Comparison of ENCODE assay signal across 13 mouse cellular contexts in the genomic region with DNA sequence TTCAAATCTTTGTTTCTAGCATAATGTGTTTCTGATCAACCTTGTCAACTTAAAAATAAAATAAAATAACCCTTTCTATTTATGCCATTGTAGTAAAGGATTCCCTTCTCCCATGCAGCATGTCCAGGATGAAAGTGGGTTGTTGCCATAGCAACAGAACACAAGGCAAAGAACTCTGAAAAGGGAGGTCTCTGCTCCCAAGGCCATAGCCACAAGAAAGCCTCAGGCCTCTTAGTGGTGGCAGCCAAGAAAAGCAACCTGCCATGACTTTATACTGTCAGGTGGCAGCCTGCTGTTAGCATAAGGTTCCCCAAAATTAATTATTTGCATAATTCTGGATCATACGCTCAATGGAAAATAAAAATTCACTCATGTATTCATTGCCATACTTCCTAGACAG.
DNase-seq lines count a peak whose midpoint lies in the region; ATAC-seq and TF ChIP-seq lines count a peak whose summit lies in the region.
"Had no signal": no experiment of that assay in that cellular context is flagged by ENCODE, and none has a peak within 500 bp of the region (broad histone marks: within the 10 kb centered on the region; RNA-seq: fewer than 3 reads in every experiment).

No protein-coding gene starts in this region.

- H3K9ac ChIP-seq in forebrain, embryonic 13.5 days: no peak overlapping the region
- H3K9ac ChIP-seq in midbrain, embryonic 16.5 days (ENCODE audit: low read depth, low read length): no peak overlapping the region
- H3K9ac ChIP-seq: embryonic facial prominence, embryonic 15.5 days; limb, embryonic 15.5 days had no signal

- H3K4me1 ChIP-seq in forebrain, embryonic 13.5 days: peaks cover 29% of the 10 kb centered on the region
- H3K4me1 ChIP-seq in midbrain, embryonic 16.5 days (ENCODE audit: control insufficient read depth, insufficient read depth, low read length): peaks cover 46% of the 10 kb centered on the region
- H3K4me1 ChIP-seq: limb, embryonic 15.5 days had no signal

- peak overlapping the region; percentile 29; the same call in 1 of the 2 replicates for H3K27ac ChIP-seq in layer of hippocampus, adult 2 months
- H3K27ac ChIP-seq in forebrain, embryonic 13.5 days: no peak overlapping the region
- peak overlapping the region; percentile 72 for H3K27ac ChIP-seq in midbrain, embryonic 16.5 days (ENCODE audit: low read length)
- H3K27ac ChIP-seq: embryonic facial prominence, embryonic 15.5 days; limb, embryonic 15.5 days had no signal

- no peak overlapping the region for H3K4me3 ChIP-seq in layer of hippocampus, adult 2 months
- H3K4me3 ChIP-seq in forebrain, embryonic 13.5 days: no peak overlapping the region
- H3K4me3 ChIP-seq in midbrain, embryonic 16.5 days (ENCODE audit: low read depth, low read length): no peak overlapping the region
- H3K4me3 ChIP-seq: embryonic facial prominence, embryonic 15.5 days; limb, embryonic 15.5 days had no signal

- H3K27me3 ChIP-seq in forebrain, embryonic 13.5 days: no peaks in the 10 kb centered on the region
- H3K27me3 ChIP-seq in midbrain, embryonic 16.5 days (ENCODE audit: control insufficient read depth, insufficient read depth, low read depth, low read length): no peaks in the 10 kb centered on the region
- H3K27me3 ChIP-seq: embryonic facial prominence, embryonic 15.5 days; limb, embryonic 15.5 days had no signal

- H3K36me3 ChIP-seq in forebrain, embryonic 13.5 days (ENCODE audit: poor library complexity, severe bottlenecking): no peaks in the 10 kb centered on the region
- no peaks in the 10 kb centered on the region for H3K36me3 ChIP-seq in midbrain, embryonic 16.5 days (ENCODE audit: control insufficient read depth, insufficient read depth, low read length)
- H3K36me3 ChIP-seq: embryonic facial prominence, embryonic 15.5 days; limb, embryonic 15.5 days had no signal

- H3K9me3 ChIP-seq in forebrain, embryonic 13.5 days (replicated peaks): no peaks in the 10 kb centered on the region
- no peaks in the 10 kb centered on the region for H3K9me3 ChIP-seq in midbrain, embryonic 16.5 days (replicated peaks; ENCODE audit: control insufficient read depth, low read length, poor library complexity, severe bottlenecking)
- H3K9me3 ChIP-seq: embryonic facial prominence, embryonic 15.5 days; limb, embryonic 15.5 days had no signal

- peak; percentile 60; the same call in 1 of the 2 replicates for ATAC-seq in forebrain, embryonic 13.5 days
- peak; percentile 86 for ATAC-seq in midbrain, embryonic 16.5 days
- no peak for ATAC-seq in CD4-positive, CD25-positive, alpha-beta regulatory T cell, adult 4 months
- ATAC-seq: activated CD4-positive, CD25-positive, alpha-beta regulatory T cell, adult 4 months; lung, postnatal 0 days had no signal

- H3K4me2 ChIP-seq in forebrain, embryonic 13.5 days: no peak overlapping the region
- no peak overlapping the region for H3K4me2 ChIP-seq in midbrain, embryonic 16.5 days (ENCODE audit: low read length)
- H3K4me2 ChIP-seq: embryonic facial prominence, embryonic 15.5 days; limb, embryonic 15.5 days had no signal

- no peak for DNase-seq in layer of hippocampus, adult 2 months (ENCODE audit: low spot score in 2 of 2)
- DNase-seq in layer of hippocampus, postnatal 36 days: no peak
- DNase-seq in brain, embryonic 14.5 days (ENCODE audit: low read depth): peak; percentile 91
- DNase-seq in ovary, postnatal 36 days (ENCODE audit: low spot score): no peak
- DNase-seq: gastrocnemius, postnatal 10 days; kidney, adult 11 months had no signal

- WGBS in forebrain, embryonic 13.5 days: 59% methylated on average over 1 of the region's 1 CpGs
- WGBS in midbrain, embryonic 16.5 days: 37% methylated on average over 1 of the region's 1 CpGs

- TF ChIP-seq CTCF in layer of hippocampus, adult 2 months (conservative IDR thresholded peaks at IDR 0.05): 0 out of 2 replicates have a peak, but pooled peaks have one; percentile 12
- no peak for TF ChIP-seq CTCF in brain, embryonic 14.5 days (IDR thresholded peaks at IDR 0.05; ENCODE audit: borderline replicate concordance, extremely low read depth, insufficient read depth, insufficient read length)

- no peak for TF ChIP-seq POLR2A in brain, embryonic 14.5 days (IDR thresholded peaks at IDR 0.05; ENCODE audit: borderline replicate concordance, extremely low read depth, insufficient read depth, insufficient read length, poor library complexity, severe bottlenecking)
